Mouse (Mus musculus) bone marrow, adult 2 months (tissue): ENCODE data around the gene Fxyd1. TPM values are rescaled to one million over a fixed set of nuclear protein-coding genes. Genes with fewer than 3 reads are reported as not detected.

ENCODE experiments used
- H3K27ac ChIP-seq: fragments of 200-500 bp; 2 replicates; pipeline ENCODE4 v1.5.1; 2012; ENCODE audit warnings: low read depth, mild to moderate bottlenecking, control low read depth, inconsistent platforms, low read length; ENCODE audit not compliant: control insufficient read depth, poor library complexity, insufficient read depth
- H3K4me1 ChIP-seq: fragments of 200-500 bp; 2 replicates; pipeline ENCODE4 v1.6.1; 2011; ENCODE audit warnings: low read length; ENCODE audit not compliant: control insufficient read depth, insufficient read depth
- H3K4me3 ChIP-seq: fragments of 200-500 bp; replicated peaks from 2 replicates; pipeline ENCODE3; 2011; ENCODE audit warnings: mild to moderate bottlenecking, low read depth, low read length, control low read depth; ENCODE audit not compliant: control insufficient read depth
- CTCF ChIP-seq: fragments of 200-500 bp; IDR thresholded peaks from 2 replicates; pipeline ENCODE4 v1.5.1; 2011; ENCODE audit warnings: low read length, control low read depth; ENCODE audit not compliant: control insufficient read depth, insufficient read depth
- POLR2A ChIP-seq: fragments of 200-500 bp; IDR thresholded peaks from 2 replicates; pipeline ENCODE4 v1.6.1; 2011; ENCODE audit warnings: low read depth, mild to moderate bottlenecking, control low read depth, low read length, borderline replicate concordance; ENCODE audit not compliant: control insufficient read depth
- WGBS: fragments of 180-500 bp; shearing (Covaris S2); methylation state at CpG from one replicate; pipeline ENCODE4 v1.1.7; 2018; 5-methylcytosine and 5-hydroxymethylcytosine counted together
- polyA plus RNA-seq: library from polyadenylated mRNA; stranded (reverse); fragments of >200 nt; gene quantifications from 2 replicates; pipeline ENCODE4 v1.2.4, GENCODE M21; 2011; ENCODE audit warnings: low replicate concordance; ENCODE audit not compliant: missing spikeins, insufficient read depth, insufficient read length

Fxyd1 gene
- polyA plus RNA-seq, 1 experiment: 16.2 TPM

- 16% methylated on average over 12 of the region's 12 CpGs for WGBS
- Histone ChIP-seq H3K4me1 (no peaks in the 10 kb centered on the region; the same call in 1 of the 2 replicates), H3K4me3 (no peak overlapping the region), H3K27ac (no peak overlapping the region)
- TF ChIP-seq CTCF (peak; percentile 22; the same call in 1 of the 2 replicates), POLR2A (no peak)
Observed at GRCm38 (mm10) chr7:31094774-31095501, 37.9 kb upstream of the Fxyd1 start.

GRCm38 (mm10) chr7:31089721-31090120, 32.7 kb upstream of the Fxyd1 start:
- peak overlapping the region; percentile 38; the same call in 1 of the 2 replicates for H3K27ac ChIP-seq
- WGBS: 5% methylated on average over 2 of the region's 2 CpGs

DNA sequence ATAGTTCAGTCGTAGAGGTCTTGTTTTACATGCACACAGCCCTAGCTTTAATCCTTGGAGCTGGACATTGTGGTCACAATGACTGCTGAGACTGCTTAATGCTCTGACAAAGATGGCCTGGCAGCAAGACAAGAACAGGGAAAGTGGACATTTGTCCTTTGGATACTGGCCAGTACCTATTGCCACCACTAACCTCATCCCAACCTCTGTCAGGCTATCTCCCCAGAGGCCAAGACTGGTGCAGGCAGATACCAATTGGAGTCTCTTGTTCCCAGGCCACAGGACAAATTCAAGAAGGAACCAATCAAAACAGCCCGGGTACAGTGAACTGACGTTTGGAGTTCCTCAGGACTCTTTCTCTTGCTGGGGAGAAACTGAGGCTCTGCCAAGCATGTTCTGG, 31.2 kb upstream of the Fxyd1 start:
- no peak for TF ChIP-seq CTCF
- 56% methylated on average over 3 of the region's 3 CpGs for WGBS
- Histone ChIP-seq H3K4me3 (no peak overlapping the region), H3K27ac (no peak overlapping the region), H3K4me1 (peaks cover 1% of the 10 kb centered on the region; the same call in 1 of the 2 replicates)

More at GRCm38 (mm10) chr7:31089721-31090120, 32.7 kb upstream of the Fxyd1 start:
- TF ChIP-seq CTCF (no peak), POLR2A (no peak)
- H3K4me1 ChIP-seq: peaks cover 1% of the 10 kb centered on the region; the same call in 1 of the 2 replicates
- H3K4me3 ChIP-seq: no peak overlapping the region

DNA sequence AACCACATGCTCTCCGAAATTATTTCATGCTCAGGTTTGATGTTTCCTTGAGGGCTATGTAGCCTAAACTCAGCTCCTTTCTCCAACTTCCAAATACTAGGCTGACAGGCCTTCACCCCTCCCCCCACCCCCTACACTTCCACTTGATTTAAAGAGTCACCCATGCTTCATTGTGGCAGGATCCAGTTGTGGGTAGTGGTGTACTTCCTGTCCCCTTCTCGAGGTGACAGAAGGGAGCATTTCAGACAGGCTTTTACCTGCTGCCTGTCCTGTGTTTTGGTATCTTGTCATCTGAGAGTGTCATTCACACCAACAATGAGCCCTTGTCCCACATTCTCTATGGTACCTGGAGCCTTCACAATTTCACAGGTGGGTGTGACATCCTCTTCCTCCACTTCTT, 30.3 kb upstream of the Fxyd1 start:
- 5% methylated on average over 2 of the region's 2 CpGs for WGBS
- TF ChIP-seq CTCF: no peak
- TF ChIP-seq POLR2A: no peak
- no peak overlapping the region for H3K4me3 ChIP-seq
- peaks cover 1% of the 10 kb centered on the region; the same call in 1 of the 2 replicates for H3K4me1 ChIP-seq
- no peak overlapping the region for H3K27ac ChIP-seq

- 81% methylated on average over 9 of the region's 9 CpGs for WGBS
- TF ChIP-seq POLR2A (no peak), CTCF (no peak)
- Histone ChIP-seq H3K27ac (no peak overlapping the region), H3K4me3 (no peak overlapping the region), H3K4me1 (peaks cover 1% of the 10 kb centered on the region; the same call in 1 of the 2 replicates)
Observed at GRCm38 (mm10) chr7:31086175-31086755, 29.3 kb upstream of the Fxyd1 start.

DNA sequence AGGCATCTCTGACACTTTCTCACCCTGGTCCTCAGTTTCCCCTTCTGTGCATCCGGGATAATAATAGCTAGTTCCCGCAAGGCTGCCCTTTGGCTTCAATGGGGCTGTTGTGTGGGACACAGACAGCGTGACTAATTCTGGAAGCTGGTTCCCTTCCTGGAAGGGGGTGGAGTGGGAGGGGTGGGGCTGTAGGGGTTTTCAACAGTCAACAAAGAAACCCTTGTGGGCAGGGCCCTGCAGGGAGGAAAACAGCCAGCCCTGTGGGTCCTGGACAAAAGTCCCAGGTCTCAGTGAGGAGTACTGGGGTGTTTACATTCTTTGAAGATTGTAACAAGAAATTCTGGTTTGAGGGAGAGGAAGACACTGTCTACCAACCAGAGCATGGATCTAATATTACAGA, 28.2 kb upstream of the Fxyd1 start:
- Histone ChIP-seq H3K4me3 (no peak overlapping the region), H3K4me1 (peaks cover 1% of the 10 kb centered on the region; the same call in 1 of the 2 replicates), H3K27ac (no peak overlapping the region)
- TF ChIP-seq POLR2A (no peak), CTCF (no peak)
- WGBS: 53% methylated on average over 3 of the region's 3 CpGs

DNA sequence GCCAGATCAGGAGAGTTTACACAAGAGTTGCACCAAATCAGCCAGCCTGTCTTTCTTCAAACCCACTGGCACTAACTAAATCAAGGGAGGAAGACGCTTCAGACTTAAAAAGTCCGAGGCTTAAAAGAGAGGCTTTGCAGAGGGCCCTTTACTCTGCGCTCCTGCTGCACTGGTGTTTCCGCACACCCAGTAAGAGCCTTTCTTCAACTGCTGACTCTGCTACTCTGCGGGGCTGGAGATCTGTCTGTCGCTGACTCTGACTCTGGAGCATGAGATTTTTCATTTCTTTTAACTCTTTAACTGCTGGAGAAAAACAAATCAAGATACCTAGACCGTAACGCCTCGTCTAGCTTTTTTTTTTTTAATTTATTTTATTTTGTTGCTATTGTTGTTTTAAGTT, 27.1 kb upstream of the Fxyd1 start:
- Histone ChIP-seq H3K4me1 (no peaks in the 10 kb centered on the region; the same call in 1 of the 2 replicates), H3K27ac (no peak overlapping the region), H3K4me3 (no peak overlapping the region)
- no peak for TF ChIP-seq CTCF
- no peak for TF ChIP-seq POLR2A
- 73% methylated on average over 9 of the region's 9 CpGs for WGBS

DNA sequence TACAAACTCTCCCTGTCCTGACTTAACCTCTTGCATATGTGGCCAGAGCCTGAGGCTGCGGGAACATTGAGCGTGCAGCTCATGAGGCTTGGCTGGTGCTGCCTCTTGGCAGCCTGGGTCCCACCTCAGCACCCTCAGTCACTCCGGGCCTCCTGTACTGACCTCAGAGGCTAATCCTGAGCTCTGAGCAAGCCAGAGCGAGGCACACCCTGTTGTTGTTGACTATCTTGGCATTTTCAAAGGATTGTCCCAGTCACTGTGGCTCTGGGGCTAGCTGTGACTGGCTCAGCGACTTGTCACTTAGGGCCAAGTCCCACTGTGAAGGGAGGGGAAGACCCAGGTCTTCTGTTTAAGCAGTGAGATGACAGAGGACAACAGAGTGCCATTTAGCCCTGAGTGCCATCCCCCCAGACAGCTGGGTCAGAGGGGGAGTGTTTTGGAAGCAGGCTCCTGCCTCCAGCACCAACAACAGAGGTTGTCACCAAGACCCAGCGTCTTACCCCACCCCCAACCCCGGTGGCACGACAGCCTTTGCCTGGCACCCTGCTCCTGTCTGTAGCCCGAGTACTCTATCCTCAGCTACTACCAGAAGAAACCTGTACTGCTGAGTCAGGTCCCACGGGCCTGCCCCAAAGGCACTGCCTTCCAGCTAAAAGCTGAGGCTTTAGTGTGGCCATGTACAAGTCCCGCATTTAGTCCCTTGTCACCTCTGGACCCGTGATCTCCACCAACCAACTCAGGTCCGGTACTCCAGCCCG, 26.0 kb upstream of the Fxyd1 start:
- Histone ChIP-seq H3K4me3 (no peak overlapping the region), H3K27ac (no peak overlapping the region), H3K4me1 (no peaks in the 10 kb centered on the region; the same call in 1 of the 2 replicates)
- no peak for TF ChIP-seq CTCF
- TF ChIP-seq POLR2A: no peak
- 72% methylated on average over 14 of the region's 14 CpGs for WGBS
